Mouse (Mus musculus): ENCODE data around the gene Aldh3b2. TPM values are rescaled to one million over a fixed set of nuclear protein-coding genes. Genes with fewer than 3 reads are reported as not detected.
"Not testable (repeated sequence)": the region's sequence is repeated elsewhere in the genome, so short reads cannot be mapped to it uniquely, and the experiment has no call there.

Gene Aldh3b2
- polyA plus RNA-seq, 1 experiment from 2014 or later: 0.44 TPM

DNA sequence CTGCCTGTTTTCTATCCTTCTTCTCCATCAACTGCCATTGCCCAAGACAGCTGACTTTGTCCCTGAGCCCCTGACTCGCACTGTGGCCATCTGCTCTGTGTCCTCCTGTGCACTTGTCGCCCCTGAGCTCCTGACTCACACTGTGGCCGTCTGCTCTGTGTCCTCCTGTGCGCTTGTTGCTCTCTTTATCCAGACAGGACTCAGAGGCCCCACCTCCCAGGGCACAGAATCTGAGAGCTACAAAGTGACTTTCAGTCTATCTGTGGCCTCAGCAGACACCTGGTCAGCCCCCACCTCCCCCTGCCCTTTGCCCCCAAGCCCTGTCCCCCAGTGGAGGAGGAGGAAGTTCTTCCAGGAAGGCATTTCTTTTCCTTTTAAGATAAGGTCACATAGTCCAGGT lies 16.3 kb upstream of the Aldh3b2 start:
- no peak for DNase-seq (ENCODE audit: low spot score, missing footprints)
- H3K36me3 ChIP-seq (ENCODE audit: control insufficient read depth, insufficient read depth, low read length): no peaks in the 10 kb centered on the region
- no peaks in the 10 kb centered on the region for H3K9me3 ChIP-seq (ENCODE audit: control insufficient read depth, low read length)
- H3K27me3 ChIP-seq (ENCODE audit: control insufficient read depth, insufficient read depth, low read length): no peaks in the 10 kb centered on the region
- no peaks in the 10 kb centered on the region for H3K4me1 ChIP-seq (ENCODE audit: control insufficient read depth, insufficient read depth, low read length)
- H3K4me2 ChIP-seq: no peak overlapping the region
- WGBS: 59% methylated on average over 4 of the region's 4 CpGs
- ATAC-seq (ENCODE audit: low FRiP score): no peak
- H3K27ac ChIP-seq (ENCODE audit: low read depth, low read length): no peak overlapping the region
- H3K4me3 ChIP-seq (ENCODE audit: low read depth, low read length): no peak overlapping the region
- H3K9ac ChIP-seq (ENCODE audit: low read length): no peak overlapping the region

- H3K27ac ChIP-seq (ENCODE audit: low read depth, low read length); H3K9me3 ChIP-seq (ENCODE audit: control insufficient read depth, low read length); ATAC-seq (ENCODE audit: low FRiP score); H3K36me3 ChIP-seq (ENCODE audit: control insufficient read depth, insufficient read depth, low read length); H3K9ac ChIP-seq (ENCODE audit: low read length); H3K4me2 ChIP-seq; H3K4me3 ChIP-seq (ENCODE audit: low read depth, low read length); H3K27me3 ChIP-seq (ENCODE audit: control insufficient read depth, insufficient read depth, low read length); H3K4me1 ChIP-seq (ENCODE audit: control insufficient read depth, insufficient read depth, low read length): not testable (repeated sequence)
- peak; percentile 17 for DNase-seq (ENCODE audit: low spot score, missing footprints)
- 75% methylated on average over 5 of the region's 5 CpGs for WGBS
Measured at GRCm38 (mm10) chr19:3957296-3958036, 14.7 kb upstream of the Aldh3b2 start.

- H3K36me3 ChIP-seq (ENCODE audit: control insufficient read depth, insufficient read depth, low read length): no peaks in the 10 kb centered on the region
- H3K9me3 ChIP-seq (ENCODE audit: control insufficient read depth, low read length): no peaks in the 10 kb centered on the region
- H3K27ac ChIP-seq (ENCODE audit: low read depth, low read length): no peak within 1 kb of the TSS
- H3K27me3 ChIP-seq (ENCODE audit: control insufficient read depth, insufficient read depth, low read length): no peaks in the 10 kb centered on the region
- no peaks in the 10 kb centered on the region for H3K4me1 ChIP-seq (ENCODE audit: control insufficient read depth, insufficient read depth, low read length)
- ATAC-seq (ENCODE audit: low FRiP score) (no peak), DNase-seq (ENCODE audit: low spot score, missing footprints) (no peak)
- H3K4me2 ChIP-seq: no peak within 1 kb of the TSS
- no peak within 1 kb of the TSS for H3K4me3 ChIP-seq (ENCODE audit: low read depth, low read length)
- WGBS: 79% methylated on average over 4 of the region's 4 CpGs
- H3K9ac ChIP-seq (ENCODE audit: low read length): no peak within 1 kb of the TSS
Measured at GRCm38 (mm10) chr19:3958470-3958869, 13.7 kb upstream of the Aldh3b2 start, which contains the start of gene Aldh3b3. Aldh3b3 (plus strand) TSS chr19:3958645.

DNA sequence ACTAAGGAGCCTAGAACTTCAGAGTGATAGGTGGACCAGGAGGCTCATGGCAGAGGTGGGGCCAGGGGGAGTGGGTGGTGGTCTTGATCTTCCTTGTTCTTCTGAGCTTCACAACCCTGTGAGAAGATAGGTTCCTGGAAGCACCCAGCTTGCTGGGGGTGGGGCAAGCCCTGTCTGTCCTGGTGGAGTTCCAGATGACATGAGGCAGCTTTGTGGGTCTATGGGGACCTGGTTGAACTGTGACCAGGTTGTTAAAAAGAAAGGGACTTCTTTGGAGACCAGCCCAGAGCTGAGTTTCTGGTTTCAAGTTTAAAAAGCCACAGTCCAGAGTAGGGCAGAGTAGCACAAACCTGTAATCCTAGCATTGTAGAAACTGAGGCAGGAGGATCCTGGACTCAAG lies 13.1 kb upstream of the Aldh3b2 start:
- Histone ChIP-seq H3K4me2 (no peak overlapping the region), H3K4me1 (ENCODE audit: control insufficient read depth, insufficient read depth, low read length) (no peaks in the 10 kb centered on the region), H3K4me3 (ENCODE audit: low read depth, low read length) (no peak overlapping the region), H3K9me3 (ENCODE audit: control insufficient read depth, low read length) (no peaks in the 10 kb centered on the region), H3K27ac (ENCODE audit: low read depth, low read length) (no peak overlapping the region), H3K9ac (ENCODE audit: low read length) (no peak overlapping the region), H3K36me3 (ENCODE audit: control insufficient read depth, insufficient read depth, low read length) (no peaks in the 10 kb centered on the region), H3K27me3 (ENCODE audit: control insufficient read depth, insufficient read depth, low read length) (no peaks in the 10 kb centered on the region)
- ATAC-seq (ENCODE audit: low FRiP score): no peak
- DNase-seq (ENCODE audit: low spot score, missing footprints): no peak

DNA sequence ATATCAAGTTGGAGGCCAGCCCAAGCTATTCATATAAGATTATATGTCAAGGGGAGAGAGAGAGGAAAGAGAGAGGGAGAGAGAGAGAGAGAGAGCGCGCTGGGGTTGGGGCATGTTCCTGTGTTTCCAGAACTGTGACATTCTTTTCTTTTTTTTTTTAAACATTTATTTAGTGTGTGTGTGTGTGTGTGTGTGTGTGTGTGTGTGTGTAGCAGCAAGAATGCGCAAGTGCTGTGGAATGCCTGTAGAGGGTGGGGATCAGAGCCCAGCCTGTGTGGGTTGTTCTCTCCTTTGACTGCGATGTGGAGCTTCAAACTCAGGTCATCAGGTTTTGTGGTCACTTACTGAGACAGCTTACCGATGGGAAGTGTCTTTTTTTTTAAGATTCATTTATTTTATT lies 11.9 kb upstream of the Aldh3b2 start:
- Histone ChIP-seq H3K27ac (ENCODE audit: low read depth, low read length) (no peak overlapping the region), H3K9me3 (ENCODE audit: control insufficient read depth, low read length) (no peaks in the 10 kb centered on the region), H3K27me3 (ENCODE audit: control insufficient read depth, insufficient read depth, low read length) (no peaks in the 10 kb centered on the region), H3K36me3 (ENCODE audit: control insufficient read depth, insufficient read depth, low read length) (no peaks in the 10 kb centered on the region), H3K4me3 (ENCODE audit: low read depth, low read length) (no peak overlapping the region), H3K4me2 (no peak overlapping the region), H3K9ac (ENCODE audit: low read length) (no peak overlapping the region), H3K4me1 (ENCODE audit: control insufficient read depth, insufficient read depth, low read length) (no peaks in the 10 kb centered on the region)
- no peak for DNase-seq (ENCODE audit: low spot score, missing footprints)
- no peak for ATAC-seq (ENCODE audit: low FRiP score)
- 78% methylated on average over 5 of the region's 5 CpGs for WGBS

DNA sequence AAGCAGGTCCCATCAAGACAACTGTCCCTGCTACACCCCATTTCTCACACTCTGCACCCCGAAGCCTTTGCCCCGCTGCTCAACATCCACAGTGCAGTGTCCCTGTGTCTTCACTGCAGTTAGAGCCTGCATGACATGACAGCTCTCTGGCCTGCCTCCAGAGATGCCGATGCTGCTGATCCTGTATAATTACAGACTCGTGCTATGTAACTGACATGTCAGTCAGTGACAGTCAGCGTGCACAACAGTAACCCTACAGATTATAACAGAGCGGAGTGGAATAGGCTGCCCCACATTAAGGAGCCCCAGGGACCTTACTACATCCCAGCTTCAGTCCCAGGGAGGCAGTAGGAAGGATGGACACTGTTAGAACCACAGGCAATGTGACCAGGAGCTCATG lies 10.3 kb upstream of the Aldh3b2 start:
- not testable (repeated sequence) for H3K9me3 ChIP-seq (ENCODE audit: control insufficient read depth, low read length); H3K4me2 ChIP-seq; DNase-seq (ENCODE audit: low spot score, missing footprints); H3K27ac ChIP-seq (ENCODE audit: low read depth, low read length); H3K27me3 ChIP-seq (ENCODE audit: control insufficient read depth, insufficient read depth, low read length); H3K9ac ChIP-seq (ENCODE audit: low read length); H3K4me3 ChIP-seq (ENCODE audit: low read depth, low read length); ATAC-seq (ENCODE audit: low FRiP score); H3K36me3 ChIP-seq (ENCODE audit: control insufficient read depth, insufficient read depth, low read length); H3K4me1 ChIP-seq (ENCODE audit: control insufficient read depth, insufficient read depth, low read length)
- 91% methylated on average over 6 of the region's 6 CpGs for WGBS

DNA sequence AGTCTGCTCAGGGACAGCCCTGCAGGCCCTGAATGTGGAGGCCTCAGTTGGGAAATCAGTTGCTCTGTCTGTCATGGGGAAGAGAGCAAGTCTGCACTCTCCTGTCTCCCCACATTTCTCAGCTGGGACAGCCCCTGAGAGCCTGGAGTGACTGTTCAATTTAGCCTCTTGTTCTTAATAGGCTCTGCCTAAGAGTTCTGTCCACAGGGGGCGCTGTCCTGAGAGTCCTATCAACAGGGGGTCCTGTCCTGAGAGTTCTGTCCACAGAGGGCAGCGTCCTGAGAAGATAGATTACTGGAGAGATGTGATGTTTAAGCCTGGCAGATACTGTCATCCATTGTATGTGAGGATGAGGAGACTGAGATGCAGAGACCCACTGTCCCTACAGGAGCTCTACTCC lies 9.7 kb upstream of the Aldh3b2 start:
- 10% methylated on average over 2 of the region's 2 CpGs for WGBS
- no peaks in the 10 kb centered on the region for H3K36me3 ChIP-seq (ENCODE audit: control insufficient read depth, insufficient read depth, low read length)

GRCm38 (mm10) chr19:3964030-3964429 lies 8.1 kb upstream of the Aldh3b2 start:
- no peak overlapping the region for H3K27ac ChIP-seq (ENCODE audit: low read depth, low read length)
- H3K4me3 ChIP-seq (ENCODE audit: low read depth, low read length): no peak overlapping the region
- no peaks in the 10 kb centered on the region for H3K4me1 ChIP-seq (ENCODE audit: control insufficient read depth, insufficient read depth, low read length)
- WGBS: 78% methylated on average over 4 of the region's 4 CpGs
- no peaks in the 10 kb centered on the region for H3K9me3 ChIP-seq (ENCODE audit: control insufficient read depth, low read length)
- ATAC-seq (ENCODE audit: low FRiP score) (no peak), DNase-seq (ENCODE audit: low spot score, missing footprints) (no peak)
- no peaks in the 10 kb centered on the region for H3K27me3 ChIP-seq (ENCODE audit: control insufficient read depth, insufficient read depth, low read length)
- no peak overlapping the region for H3K9ac ChIP-seq (ENCODE audit: low read length)
- H3K36me3 ChIP-seq (ENCODE audit: control insufficient read depth, insufficient read depth, low read length): no peaks in the 10 kb centered on the region
- H3K4me2 ChIP-seq: no peak overlapping the region

More for the DNA sequence above, 9.7 kb upstream of the Aldh3b2 start:
- Histone ChIP-seq H3K4me2 (no peak overlapping the region), H3K27me3 (ENCODE audit: control insufficient read depth, insufficient read depth, low read length) (no peaks in the 10 kb centered on the region), H3K4me3 (ENCODE audit: low read depth, low read length) (no peak overlapping the region), H3K27ac (ENCODE audit: low read depth, low read length) (no peak overlapping the region), H3K9me3 (ENCODE audit: control insufficient read depth, low read length) (no peaks in the 10 kb centered on the region), H3K4me1 (ENCODE audit: control insufficient read depth, insufficient read depth, low read length) (no peaks in the 10 kb centered on the region), H3K9ac (ENCODE audit: low read length) (no peak overlapping the region)
- ATAC-seq (ENCODE audit: low FRiP score) (no peak), DNase-seq (ENCODE audit: low spot score, missing footprints) (no peak)

GRCm38 (mm10) chr19:3966330-3967075 lies 5.6 kb upstream of the Aldh3b2 start:
- no peaks in the 10 kb centered on the region for H3K27me3 ChIP-seq (ENCODE audit: control insufficient read depth, insufficient read depth, low read length)
- DNase-seq (ENCODE audit: low spot score, missing footprints) (peak; percentile 70), ATAC-seq (ENCODE audit: low FRiP score) (no peak)
- no peak overlapping the region for H3K4me3 ChIP-seq (ENCODE audit: low read depth, low read length)
- H3K4me1 ChIP-seq (ENCODE audit: control insufficient read depth, insufficient read depth, low read length): no peaks in the 10 kb centered on the region
- no peak overlapping the region for H3K27ac ChIP-seq (ENCODE audit: low read depth, low read length)
- no peak overlapping the region for H3K4me2 ChIP-seq
- H3K9me3 ChIP-seq (ENCODE audit: control insufficient read depth, low read length): no peaks in the 10 kb centered on the region
- H3K9ac ChIP-seq (ENCODE audit: low read length): no peak overlapping the region
- no peaks in the 10 kb centered on the region for H3K36me3 ChIP-seq (ENCODE audit: control insufficient read depth, insufficient read depth, low read length)
- 70% methylated on average over 11 of the region's 11 CpGs for WGBS

Data from midbrain, embryonic 11.5 days (tissue).